Mouse (Mus musculus) hindbrain, embryonic 11.5 days (tissue): ENCODE measurements around the gene Agrn. TPM values are rescaled to one million over a fixed set of nuclear protein-coding genes. Genes with fewer than 3 reads are reported as not detected.

Experiments
- ATAC-seq: fragments of 200-750 bp; cut with Nextera tagmentation; 2 replicates; pipeline ENCODE4 v1.8.0; 2017; ENCODE audit warnings: mild to moderate bottlenecking, moderate TSS enrichment, moderate library complexity; ENCODE audit not compliant: low FRiP score
- DNase-seq: peaks from one replicate; pipeline ENCODE4 v3.0.0-alpha.2; 2015; ENCODE audit warnings: low spot score
- H3K27ac ChIP-seq: fragments of 300-500 bp; sonication (generic); 2 replicates; pipeline ENCODE4 v1.5.1; 2014; ENCODE audit warnings: mild to moderate bottlenecking, low read depth, low read length
- H3K27me3 ChIP-seq: fragments of 300-500 bp; sonication (generic); 2 replicates; pipeline ENCODE4 v1.6.1; 2014; ENCODE audit warnings: mild to moderate bottlenecking, low read length, moderate library complexity, mixed read lengths; ENCODE audit not compliant: control insufficient read depth, insufficient read depth
- H3K36me3 ChIP-seq: fragments of 300-500 bp; sonication (generic); 2 replicates; pipeline ENCODE4 v1.6.1; 2014; ENCODE audit warnings: mild to moderate bottlenecking, low read length, moderate library complexity, mixed read lengths; ENCODE audit not compliant: control insufficient read depth, insufficient read depth
- H3K4me1 ChIP-seq: fragments of 300-500 bp; sonication (generic); replicated peaks from 2 replicates; pipeline ENCODE4 v1.6.1; 2014; ENCODE audit warnings: low read length, mixed read lengths; ENCODE audit not compliant: control insufficient read depth, insufficient read depth
- H3K4me2 ChIP-seq: fragments of 300-500 bp; sonication (generic); replicated peaks from 2 replicates; pipeline ENCODE4 v1.6.1; 2014; ENCODE audit warnings: mild to moderate bottlenecking, low read depth, low read length
- H3K4me3 ChIP-seq: fragments of 300-500 bp; sonication (generic); 2 replicates; pipeline ENCODE4 v1.5.1; 2014; ENCODE audit warnings: low read depth, low read length
- H3K9ac ChIP-seq: fragments of 300-500 bp; sonication (generic); 2 replicates; pipeline ENCODE4 v1.6.1; 2014; ENCODE audit warnings: low read depth, low read length
- H3K9me3 ChIP-seq: fragments of 300-500 bp; sonication (generic); 2 replicates; pipeline ENCODE4 v1.6.1; 2016; ENCODE audit warnings: low read length; ENCODE audit not compliant: control insufficient read depth
- WGBS: fragments of 180-500 bp; shearing (Covaris S2); extraction: QIAGEN DNeasy Blood & Tissue Kit; methylation state at CpG from one replicate; pipeline ENCODE4 v1.1.7; 2014; 5-methylcytosine and 5-hydroxymethylcytosine counted together
- polyA plus RNA-seq: library from polyadenylated mRNA; unstranded; fragments of >200 nt; fragmentation: Nextera tagmentation; extraction: Ambion mirVana; gene quantifications from 2 replicates; pipeline ENCODE4 v1.2.1, GENCODE M21; 2014

Agrn gene
- polyA plus RNA-seq, 1 experiment from 2014 or later = 79.7 TPM

DNA sequence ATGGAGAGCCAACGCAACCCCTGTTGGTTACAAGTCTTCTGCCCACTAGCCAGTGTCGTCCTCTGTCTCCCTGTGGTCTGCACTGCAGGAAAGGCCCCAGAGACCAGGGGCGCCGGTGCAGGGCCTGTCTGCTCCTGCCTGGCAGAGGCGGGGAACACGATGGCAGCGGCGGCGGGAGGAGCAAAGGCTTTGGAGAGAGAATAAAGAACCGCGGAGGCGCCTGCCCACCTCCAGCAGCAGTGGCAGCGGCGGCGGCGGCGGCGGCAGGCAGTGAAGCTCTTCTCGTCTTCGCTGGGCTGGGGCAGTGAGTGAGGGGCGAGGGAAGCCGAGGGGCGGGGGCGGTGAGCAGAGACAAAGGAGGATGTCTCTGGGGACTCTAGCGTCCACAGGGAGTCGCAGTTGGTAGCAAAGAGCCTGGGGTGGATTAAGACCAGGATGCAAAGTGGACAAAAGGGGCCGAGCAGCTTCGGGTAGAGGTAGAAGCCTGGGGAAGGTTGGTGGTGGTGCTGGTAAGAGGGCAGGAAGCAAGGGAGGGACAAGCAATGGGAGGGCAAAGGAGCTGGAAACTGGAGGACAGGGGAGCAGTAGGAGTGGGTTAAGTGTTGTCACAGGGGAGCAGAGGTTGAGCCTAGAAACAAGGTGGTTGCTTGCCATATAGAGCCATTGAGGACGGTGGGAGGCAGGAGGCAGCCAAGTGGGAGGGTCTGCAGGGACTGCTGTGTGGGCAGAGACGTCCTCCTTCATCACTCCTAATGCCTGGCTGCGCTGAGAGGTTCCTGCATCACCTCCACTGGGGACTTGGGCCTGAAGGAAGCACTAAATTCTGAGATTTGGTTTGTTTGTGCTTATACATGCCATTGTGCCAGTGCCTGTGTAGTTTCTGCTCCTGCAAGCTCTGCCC is 11.1 kb downstream of the Agrn start:
- Histone ChIP-seq H3K9ac (peak overlapping the region; percentile 88), H3K4me1 (peaks cover 51% of the 10 kb centered on the region), H3K4me3 (peak overlapping the region; percentile 43), H3K4me2 (peak overlapping the region; percentile 65), H3K36me3 (no peaks in the 10 kb centered on the region), H3K9me3 (no peaks in the 10 kb centered on the region), H3K27ac (peak overlapping the region; percentile 90), H3K27me3 (no peaks in the 10 kb centered on the region; the same call in 1 of the 2 replicates)
- DNase-seq (peak; percentile 78), ATAC-seq (peak; percentile 58)
- whole genome bisulfite sequencing = 7% methylated on average over 31 of the region's 31 CpGs

DNA sequence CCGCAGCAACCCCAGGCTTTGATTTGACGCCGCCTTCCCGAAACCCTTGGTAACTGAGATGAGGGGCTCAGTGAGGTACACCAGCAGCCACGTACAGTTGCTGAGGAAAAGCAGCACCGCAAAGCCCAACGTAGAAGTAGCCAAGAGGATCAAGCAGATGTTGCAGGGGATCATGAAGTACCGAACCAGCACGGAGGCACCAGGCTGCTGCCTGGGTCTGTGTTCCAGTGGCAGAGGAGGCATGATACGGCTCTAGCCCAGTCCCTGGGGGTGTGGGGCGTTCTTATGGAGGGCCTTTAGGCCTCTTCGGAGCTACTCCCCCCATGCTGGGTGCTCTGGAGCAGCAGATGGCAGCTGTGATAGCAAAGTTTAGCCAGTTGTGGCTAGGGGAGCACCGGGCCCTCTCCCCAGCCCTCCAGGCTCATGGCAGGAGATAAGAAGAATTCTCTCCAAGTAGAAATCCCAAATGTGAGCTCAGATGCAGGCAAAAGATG is 11.8 kb downstream of the Agrn start:
- H3K4me2 ChIP-seq = peak overlapping the region; percentile 65
- peak overlapping the region; percentile 43 for H3K4me3 ChIP-seq
- H3K9ac ChIP-seq = peak overlapping the region; percentile 88
- H3K9me3 ChIP-seq = no peaks in the 10 kb centered on the region
- H3K4me1 ChIP-seq = peaks cover 47% of the 10 kb centered on the region
- ATAC-seq (no peak), DNase-seq (no peak)
- no peaks in the 10 kb centered on the region for H3K36me3 ChIP-seq
- H3K27me3 ChIP-seq = no peaks in the 10 kb centered on the region; the same call in 1 of the 2 replicates
- WGBS = 66% methylated on average over 13 of the region's 13 CpGs
- H3K27ac ChIP-seq = peak overlapping the region; percentile 90

DNA sequence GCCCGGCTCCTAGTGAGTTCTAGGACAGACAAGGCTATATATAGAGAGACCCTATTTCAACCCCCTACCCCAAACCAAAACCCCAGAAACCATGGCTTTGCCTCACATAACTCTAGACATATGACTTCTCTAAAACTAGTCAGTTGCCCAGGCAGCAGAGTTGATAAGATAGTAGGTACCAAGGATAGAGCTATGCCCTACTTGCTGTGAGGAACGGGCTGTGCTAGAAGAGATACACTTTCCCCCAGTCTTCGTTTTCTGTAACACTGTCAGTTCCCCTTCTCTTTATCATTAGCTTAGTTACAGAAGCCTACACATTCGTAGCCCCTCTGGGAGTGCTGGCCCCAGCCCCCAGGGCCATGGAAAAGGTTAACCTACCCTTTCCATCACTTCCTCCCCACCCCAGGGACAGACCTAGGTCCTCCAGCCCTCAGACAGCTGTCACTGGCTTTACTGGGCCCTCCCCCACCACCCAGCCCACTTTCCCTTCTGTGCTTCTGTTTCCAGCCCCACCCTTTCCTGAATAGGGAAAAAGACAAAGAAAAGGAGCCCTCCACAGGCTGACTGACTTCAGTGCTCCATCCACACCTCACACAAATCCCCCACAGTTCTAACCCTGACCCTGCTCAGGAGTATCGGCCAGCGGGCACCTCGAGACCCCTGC is 12.9 kb downstream of the Agrn start:
- no peak for DNase-seq
- peaks cover 36% of the 10 kb centered on the region for H3K4me1 ChIP-seq
- 80% methylated on average over 7 of the region's 7 CpGs for WGBS

DNA sequence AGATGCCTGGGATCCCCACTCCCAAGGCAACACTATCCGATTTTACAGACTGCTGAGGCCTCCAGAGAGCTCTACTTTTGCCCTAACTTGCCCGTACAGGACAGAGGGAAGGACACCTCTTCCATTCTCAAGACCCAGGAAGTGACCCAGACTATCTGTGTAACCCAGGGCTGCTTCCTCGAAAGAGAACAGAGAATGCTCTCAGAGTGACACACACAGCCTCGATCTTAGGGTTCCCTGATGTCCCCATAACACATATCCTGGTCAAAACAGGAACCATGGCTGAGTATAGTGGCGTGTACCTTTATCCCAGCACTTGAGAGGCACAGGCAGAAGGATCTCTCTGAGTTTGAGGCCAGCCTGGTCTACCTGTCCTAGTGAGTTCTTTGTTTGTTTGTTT is 13.5 kb downstream of the Agrn start:
- 89% methylated on average over 5 of the region's 5 CpGs for WGBS
- Histone ChIP-seq H3K9me3 (no peaks in the 10 kb centered on the region), H3K4me3 (peak overlapping the region; percentile 43; the same call in 1 of the 2 replicates), H3K27ac (no peak overlapping the region), H3K4me2 (peak overlapping the region; percentile 65), H3K4me1 (peaks cover 29% of the 10 kb centered on the region), H3K9ac (no peak overlapping the region), H3K36me3 (no peaks in the 10 kb centered on the region), H3K27me3 (no peaks in the 10 kb centered on the region)
- DNase-seq = no peak
- no peak for ATAC-seq

More for the DNA sequence above, 12.9 kb downstream of the Agrn start:
- ATAC-seq = peak; percentile 6; the same call in 1 of the 2 replicates
- Histone ChIP-seq H3K4me3 (peak overlapping the region; percentile 43), H3K36me3 (no peaks in the 10 kb centered on the region), H3K9me3 (no peaks in the 10 kb centered on the region), H3K27ac (peak overlapping the region; percentile 90), H3K27me3 (no peaks in the 10 kb centered on the region), H3K4me2 (peak overlapping the region; percentile 65), H3K9ac (peak overlapping the region; percentile 88)

DNA sequence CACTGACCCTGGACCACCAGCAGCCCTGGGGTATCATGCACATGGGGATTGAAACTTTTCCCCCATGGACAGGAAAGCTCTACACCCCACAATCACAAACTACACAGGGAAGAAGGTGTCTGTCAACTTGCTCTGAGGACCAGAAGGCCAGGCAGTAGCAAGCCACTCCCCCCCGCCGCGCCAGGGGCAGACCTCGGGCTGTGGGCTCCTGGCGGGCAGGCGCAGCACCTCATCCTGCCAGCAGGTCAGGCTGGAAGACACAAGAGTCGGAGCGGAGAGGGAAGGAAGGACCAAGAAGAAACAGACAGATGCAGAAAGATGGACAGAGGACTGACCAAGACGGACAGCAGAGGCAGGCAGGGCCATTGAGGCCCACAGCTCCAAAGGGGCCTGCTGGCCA is 19.7 kb downstream of the Agrn start:
- WGBS = 91% methylated on average over 9 of the region's 9 CpGs
- DNase-seq = no peak

DNA sequence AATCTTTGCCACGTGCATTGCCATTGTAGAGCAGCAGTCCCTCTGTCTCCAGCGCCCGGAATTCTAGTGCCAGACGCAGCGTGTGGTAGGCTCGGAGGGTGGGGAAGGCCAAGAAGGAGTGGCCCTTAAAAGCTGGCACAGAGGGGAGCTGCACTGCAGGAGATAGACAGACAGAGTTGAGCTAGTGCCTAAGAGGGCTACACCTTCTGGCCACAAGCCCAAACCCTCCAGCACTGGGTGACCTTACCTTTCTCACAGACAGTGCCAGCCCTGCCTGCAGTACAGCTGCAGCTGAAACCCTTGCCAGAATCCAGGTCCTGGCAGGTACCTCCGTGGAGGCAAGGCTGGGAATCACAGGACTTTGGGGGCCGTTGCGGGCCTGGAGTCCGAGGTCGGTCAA is 25.5 kb downstream of the Agrn start:
- H3K36me3 ChIP-seq = peaks cover 65% of the 10 kb centered on the region
- ATAC-seq = no peak
- H3K4me2 ChIP-seq = no peak overlapping the region
- no peak overlapping the region for H3K9ac ChIP-seq
- no peak overlapping the region for H3K27ac ChIP-seq
- no peaks in the 10 kb centered on the region for H3K4me1 ChIP-seq
- no peak for DNase-seq
- 97% methylated on average over 11 of the region's 11 CpGs for WGBS
- H3K4me3 ChIP-seq = no peak overlapping the region
- H3K27me3 ChIP-seq = no peaks in the 10 kb centered on the region
- H3K9me3 ChIP-seq = no peaks in the 10 kb centered on the region

More for the DNA sequence above, 19.7 kb downstream of the Agrn start:
- no peak overlapping the region for H3K4me2 ChIP-seq
- no peaks in the 10 kb centered on the region for H3K4me1 ChIP-seq
- ATAC-seq = no peak
- no peak overlapping the region for H3K4me3 ChIP-seq
- H3K9me3 ChIP-seq = no peaks in the 10 kb centered on the region
- H3K9ac ChIP-seq = no peak overlapping the region
- no peaks in the 10 kb centered on the region for H3K27me3 ChIP-seq
- peaks cover 33% of the 10 kb centered on the region for H3K36me3 ChIP-seq
- H3K27ac ChIP-seq = no peak overlapping the region

DNA sequence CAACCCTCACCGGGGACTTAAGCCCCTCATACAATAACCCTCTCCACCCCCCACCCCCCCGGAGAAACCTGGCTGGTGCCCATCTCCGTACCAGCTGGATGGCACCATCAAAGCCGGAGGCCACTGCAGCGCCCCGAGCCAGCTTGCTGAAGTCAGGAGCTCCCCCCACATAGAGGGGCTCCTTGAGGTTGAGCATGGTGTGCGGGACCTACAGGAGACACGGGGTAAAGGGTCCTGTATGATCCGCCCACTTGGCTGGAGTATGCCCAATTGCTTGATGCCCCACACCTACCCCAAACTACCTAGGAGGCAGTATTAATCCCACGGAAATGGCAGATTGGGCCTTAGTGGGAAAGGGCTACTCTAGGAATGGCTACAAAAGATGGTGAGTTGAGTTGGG is 28.2 kb downstream of the Agrn start:
- WGBS = 95% methylated on average over 10 of the region's 10 CpGs
- DNase-seq (no peak), ATAC-seq (no peak)
- no peaks in the 10 kb centered on the region for H3K4me1 ChIP-seq
- no peak overlapping the region for H3K4me3 ChIP-seq
- no peak overlapping the region for H3K4me2 ChIP-seq
- H3K9ac ChIP-seq = no peak overlapping the region
- H3K36me3 ChIP-seq = peaks cover 62% of the 10 kb centered on the region
- no peaks in the 10 kb centered on the region for H3K9me3 ChIP-seq
- H3K27ac ChIP-seq = no peak overlapping the region
- H3K27me3 ChIP-seq = no peaks in the 10 kb centered on the region

DNA sequence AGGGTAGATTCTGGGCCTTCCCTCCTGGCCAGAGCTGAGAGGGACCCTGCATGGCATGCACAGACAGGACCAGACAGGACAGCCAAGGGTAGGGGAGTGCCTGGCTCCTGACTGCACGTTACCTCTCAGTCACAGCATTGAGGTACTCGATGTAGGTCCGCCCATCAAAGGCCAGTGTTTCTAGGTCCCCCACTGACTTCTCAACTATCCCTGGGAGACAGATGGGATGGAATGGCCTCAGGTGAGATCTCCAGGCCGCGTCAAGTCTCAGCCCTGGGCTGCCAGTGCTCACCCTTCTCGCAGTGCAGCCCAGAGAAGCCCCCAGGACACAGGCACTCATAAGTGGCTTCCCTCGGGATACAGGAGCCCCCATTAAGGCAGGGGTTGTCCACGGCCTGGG is 28.7 kb downstream of the Agrn start:
- no peak overlapping the region for H3K9ac ChIP-seq
- no peak overlapping the region for H3K27ac ChIP-seq
- H3K4me1 ChIP-seq = no peaks in the 10 kb centered on the region
- WGBS = 96% methylated on average over 8 of the region's 8 CpGs
- no peak for DNase-seq
- no peaks in the 10 kb centered on the region for H3K27me3 ChIP-seq
- H3K36me3 ChIP-seq = peaks cover 62% of the 10 kb centered on the region
- H3K4me2 ChIP-seq = no peak overlapping the region
- no peaks in the 10 kb centered on the region for H3K9me3 ChIP-seq
- H3K4me3 ChIP-seq = no peak overlapping the region
- ATAC-seq = no peak
